Mouse (Mus musculus): Measurements from ENCODE around the gene Psmb5.

DNA sequence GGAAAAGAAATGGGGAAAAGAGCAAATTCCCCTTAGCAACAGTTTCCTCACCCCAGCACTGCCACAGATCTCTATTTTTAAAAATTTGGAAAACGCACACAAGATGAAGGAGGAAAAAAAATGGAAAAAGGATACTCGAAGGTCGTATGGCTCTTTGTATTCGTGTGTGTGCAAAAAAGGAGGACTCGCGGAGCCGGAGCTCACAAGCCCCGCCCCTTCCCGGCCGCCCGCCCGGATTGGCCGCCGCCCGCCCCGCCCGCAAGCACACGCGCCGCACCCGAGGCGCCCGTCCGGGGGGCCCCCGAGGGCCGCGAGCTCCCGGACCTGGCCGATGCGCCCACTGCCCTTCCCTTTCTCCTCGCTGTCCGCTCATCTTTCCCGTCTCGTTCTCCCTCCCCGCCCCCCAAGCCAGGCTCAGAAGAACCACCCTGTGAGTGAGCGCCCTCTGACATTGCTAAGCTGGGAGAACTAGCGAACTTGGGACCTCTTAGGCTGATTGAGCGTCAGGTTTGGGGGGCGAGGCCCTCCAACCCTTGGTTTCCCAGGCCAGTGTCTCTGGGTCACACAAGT lies 12.0 kb downstream of the Psmb5 start, which contains the start of gene 4931414P19Rik:
- TF ChIP-seq CTCF (conservative IDR thresholded peaks at IDR 0.05; ENCODE audit: low read length) (no peak), NANOG (IDR thresholded peaks at IDR 0.05; ENCODE audit: borderline replicate concordance, low read length) (no peak), POU5F1 (IDR thresholded peaks at IDR 0.05; ENCODE audit: borderline replicate concordance, low read length) (no peak)

Measured in E14TG2a.4 (cell line).